Mouse (Mus musculus) forebrain, embryonic 12.5 days (tissue): ENCODE results near the gene Nup155. TPM values are rescaled to one million over a fixed set of nuclear protein-coding genes. Genes with fewer than 3 reads are reported as not detected.

Experiments
- polyA plus RNA-seq: library from polyadenylated mRNA; unstranded; fragments of >200 nt; fragmentation: Nextera tagmentation; extraction: Ambion mirVana; gene quantifications from 2 replicates; pipeline ENCODE4 v1.2.1, GENCODE M21; 2016

Gene Nup155
- polyA plus RNA-seq, 1 experiment from 2014 or later: 26.7 TPM

Other genes starting within 250 kb of the Nup155 start
- gene Wdr70, start 10.1 kb upstream of the Nup155 start, polyA plus RNA-seq: 65.1 and 68.7 TPM in 2 replicates
- gene Cplane1, start 59.8 kb downstream of the Nup155 start, polyA plus RNA-seq: 16.7 and 17.3 TPM in 2 replicates